Mouse (Mus musculus): ENCODE measurements around the gene Npsr1. TPM values are rescaled to one million over a fixed set of nuclear protein-coding genes. Genes with fewer than 3 reads are reported as not detected.

Npsr1 gene
- polyA plus RNA-seq, 1 experiment from 2014 or later, result not detected

DNA sequence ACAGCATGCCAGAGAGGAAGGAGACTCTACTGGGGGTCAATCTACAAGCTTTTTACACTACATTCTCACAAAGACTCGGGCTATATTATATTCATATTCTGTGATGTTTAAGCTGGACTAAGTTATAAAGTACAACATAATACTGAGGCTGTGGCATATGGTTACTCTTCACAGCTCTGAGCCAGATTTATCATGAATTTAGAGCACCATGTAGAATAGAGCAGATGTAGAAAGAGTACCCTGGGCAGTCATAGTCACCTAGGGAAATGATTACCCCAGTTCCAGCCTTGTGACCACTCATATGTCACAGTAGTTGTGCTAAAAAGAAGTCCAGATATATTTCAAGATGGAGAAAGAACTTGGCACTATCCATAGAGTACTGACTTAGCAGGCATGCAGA is 70.7 kb downstream of the Npsr1 start:
- Histone ChIP-seq H3K9ac (no peak overlapping the region), H3K27ac (no peak overlapping the region), H3K9me3 (no peaks in the 10 kb centered on the region), H3K4me1 (no peaks in the 10 kb centered on the region), H3K36me3 (replicated peaks) (no peaks in the 10 kb centered on the region), H3K4me3 (replicated peaks) (no peak overlapping the region), H3K27me3 (no peaks in the 10 kb centered on the region), H3K4me2 (no peak overlapping the region)
- 81% methylated on average over 1 of the region's 1 CpGs for WGBS
- ATAC-seq (ENCODE audit: low FRiP score), result no peak

- 90% methylated on average over 1 of the region's 1 CpGs for WGBS
- Histone ChIP-seq H3K36me3 (replicated peaks) (no peaks in the 10 kb centered on the region), H3K27me3 (no peaks in the 10 kb centered on the region), H3K4me2 (no peak overlapping the region), H3K27ac (no peak overlapping the region), H3K4me3 (replicated peaks) (no peak overlapping the region), H3K9me3 (no peaks in the 10 kb centered on the region), H3K4me1 (no peaks in the 10 kb centered on the region), H3K9ac (no peak overlapping the region)
- ATAC-seq (ENCODE audit: low FRiP score), result no peak
These were observed 72.9 kb downstream of the Npsr1 start for GRCm38 (mm10) chr9:24170728-24171127.

DNA sequence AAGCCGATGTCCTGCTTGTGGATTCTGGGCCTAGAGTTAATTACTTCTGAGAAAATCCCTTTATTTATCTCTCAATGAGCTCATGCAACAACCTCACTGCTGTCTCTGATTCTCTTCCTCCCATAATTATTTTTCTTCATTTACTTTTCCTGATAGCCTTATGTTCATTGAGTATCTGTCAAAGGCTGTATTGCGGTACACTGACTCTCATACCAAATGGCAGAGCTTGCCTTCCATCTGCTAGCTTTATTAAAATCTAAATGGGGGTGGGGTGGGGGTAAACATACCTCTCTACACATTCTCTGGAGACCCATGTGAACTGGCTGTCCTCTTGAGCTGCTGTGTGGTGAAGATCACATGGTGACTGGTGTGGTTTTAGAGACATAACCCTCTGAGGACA is 80.9 kb downstream of the Npsr1 start:
- no peak overlapping the region for H3K4me3 ChIP-seq (replicated peaks)
- H3K4me2 ChIP-seq, result no peak overlapping the region
- no peak for ATAC-seq (ENCODE audit: low FRiP score)
- no peaks in the 10 kb centered on the region for H3K27me3 ChIP-seq
- 76% methylated on average over 2 of the region's 2 CpGs for WGBS
- no peaks in the 10 kb centered on the region for H3K4me1 ChIP-seq
- no peaks in the 10 kb centered on the region for H3K36me3 ChIP-seq (replicated peaks)
- no peak overlapping the region for H3K27ac ChIP-seq
- H3K9me3 ChIP-seq, result no peaks in the 10 kb centered on the region
- H3K9ac ChIP-seq, result no peak overlapping the region

GRCm38 (mm10) chr9:24180926-24181325 is 83.1 kb downstream of the Npsr1 start:
- Histone ChIP-seq H3K27ac (no peak overlapping the region), H3K36me3 (replicated peaks) (no peaks in the 10 kb centered on the region), H3K4me1 (no peaks in the 10 kb centered on the region), H3K27me3 (no peaks in the 10 kb centered on the region), H3K9ac (no peak overlapping the region), H3K4me3 (replicated peaks) (no peak overlapping the region), H3K9me3 (no peaks in the 10 kb centered on the region), H3K4me2 (no peak overlapping the region)
- WGBS, result 83% methylated on average over 7 of the region's 7 CpGs
- no peak for ATAC-seq (ENCODE audit: low FRiP score)

GRCm38 (mm10) chr9:24186289-24186688 is 88.5 kb downstream of the Npsr1 start:
- no peak overlapping the region for H3K9ac ChIP-seq
- no peak overlapping the region for H3K4me2 ChIP-seq
- H3K4me3 ChIP-seq (replicated peaks), result no peak overlapping the region
- H3K9me3 ChIP-seq, result no peaks in the 10 kb centered on the region
- peak overlapping the region; percentile 53; the same call in 1 of the 2 replicates for H3K27ac ChIP-seq
- H3K36me3 ChIP-seq (replicated peaks), result no peaks in the 10 kb centered on the region
- no peaks in the 10 kb centered on the region for H3K27me3 ChIP-seq
- WGBS, result 72% methylated on average over 5 of the region's 5 CpGs
- ATAC-seq (ENCODE audit: low FRiP score), result peak; percentile 9; the same call in 1 of the 2 replicates
- peaks cover 9% of the 10 kb centered on the region for H3K4me1 ChIP-seq

DNA sequence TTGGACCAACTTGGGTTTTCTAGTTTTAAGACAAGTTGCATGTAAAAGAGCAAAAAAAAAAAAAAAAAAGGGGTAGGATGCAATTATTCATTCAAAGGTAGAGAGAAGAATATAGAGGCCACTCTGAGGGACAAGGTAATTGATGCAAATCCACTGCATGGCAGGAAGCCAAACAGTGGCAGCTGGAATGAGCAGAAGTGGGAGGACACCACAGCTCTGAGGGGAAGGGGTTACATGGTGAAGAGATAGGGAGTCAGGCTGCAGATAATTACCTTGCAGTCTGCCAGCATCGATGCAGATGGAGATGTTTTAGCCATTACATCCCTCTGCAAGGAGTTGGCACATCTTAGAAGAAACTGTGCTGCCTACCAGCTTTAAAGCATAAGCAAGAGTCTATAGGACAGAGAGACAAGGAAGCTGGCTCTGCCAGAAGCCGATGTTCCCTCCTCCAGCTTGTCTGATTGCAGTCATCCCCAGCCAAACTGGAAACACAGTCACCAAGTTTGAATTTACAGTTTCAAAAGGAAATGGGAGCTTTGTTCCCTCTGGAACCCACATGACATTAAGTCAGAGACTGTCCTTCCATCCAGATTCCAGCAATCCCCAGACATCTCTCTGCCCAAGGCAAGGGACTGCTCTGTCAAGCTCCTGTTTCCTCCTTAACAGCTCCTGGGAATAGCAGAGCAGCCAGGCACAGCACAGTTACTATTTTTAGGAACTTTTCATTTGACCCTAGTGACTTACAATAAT is 91.9 kb downstream of the Npsr1 start:
- ATAC-seq (ENCODE audit: low FRiP score), result peak; percentile 86
- H3K27me3 ChIP-seq, result no peaks in the 10 kb centered on the region
- H3K9ac ChIP-seq, result no peak overlapping the region
- H3K4me3 ChIP-seq (replicated peaks), result no peak overlapping the region
- peak overlapping the region; percentile 59 for H3K27ac ChIP-seq
- peaks cover 9% of the 10 kb centered on the region for H3K4me1 ChIP-seq
- no peaks in the 10 kb centered on the region for H3K36me3 ChIP-seq (replicated peaks)
- no peaks in the 10 kb centered on the region for H3K9me3 ChIP-seq
- H3K4me2 ChIP-seq, result no peak overlapping the region
- 24% methylated on average over 2 of the region's 2 CpGs for WGBS

DNA sequence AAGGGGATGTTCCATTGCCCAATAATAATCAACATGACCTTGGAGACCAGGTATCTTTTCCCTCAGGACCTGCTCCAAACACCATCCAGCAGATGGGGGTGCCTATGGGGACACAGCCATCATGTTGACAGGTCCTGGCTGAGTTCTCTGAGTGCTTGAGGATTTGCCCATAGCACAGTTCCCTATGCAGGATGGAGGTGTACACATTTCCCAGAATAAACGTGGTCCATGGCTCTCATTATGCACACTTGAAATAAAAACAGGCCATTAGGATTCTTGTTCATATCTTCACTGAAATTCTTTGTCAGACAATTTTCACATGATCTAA is 92.4 kb downstream of the Npsr1 start:
- Histone ChIP-seq H3K36me3 (replicated peaks) (no peaks in the 10 kb centered on the region), H3K9ac (no peak overlapping the region), H3K4me2 (no peak overlapping the region), H3K27me3 (no peaks in the 10 kb centered on the region), H3K9me3 (no peaks in the 10 kb centered on the region), H3K27ac (peak overlapping the region; percentile 59), H3K4me1 (peaks cover 9% of the 10 kb centered on the region), H3K4me3 (replicated peaks) (no peak overlapping the region)
- no peak for ATAC-seq (ENCODE audit: low FRiP score)
- WGBS, result 67% methylated on average over 1 of the region's 1 CpGs

DNA sequence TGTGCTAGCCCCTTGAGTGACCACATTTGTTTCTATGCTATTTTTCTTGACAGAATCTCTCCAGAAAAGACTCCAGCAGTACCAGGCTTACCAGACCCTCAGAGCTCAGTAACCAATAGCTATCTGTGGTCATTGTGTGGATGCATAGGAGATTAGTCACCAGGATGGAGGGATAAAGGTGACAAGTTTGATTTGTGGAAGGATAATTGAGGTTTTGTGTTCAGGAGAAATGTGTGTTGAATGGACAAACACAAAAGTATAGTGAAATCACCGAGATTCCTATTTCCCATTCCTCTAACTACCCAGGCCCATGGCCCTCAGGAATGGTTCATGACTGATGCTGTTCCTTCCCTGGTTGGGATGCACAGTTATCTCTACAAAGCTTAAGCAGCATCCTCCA is 100.5 kb downstream of the Npsr1 start:
- Histone ChIP-seq H3K9ac (no peak overlapping the region), H3K4me2 (no peak overlapping the region), H3K36me3 (replicated peaks) (no peaks in the 10 kb centered on the region), H3K4me1 (no peaks in the 10 kb centered on the region), H3K9me3 (no peaks in the 10 kb centered on the region), H3K27ac (no peak overlapping the region), H3K27me3 (no peaks in the 10 kb centered on the region), H3K4me3 (replicated peaks) (no peak overlapping the region)
- WGBS, result 36% methylated on average over 1 of the region's 1 CpGs
- ATAC-seq (ENCODE audit: low FRiP score), result no peak

DNA sequence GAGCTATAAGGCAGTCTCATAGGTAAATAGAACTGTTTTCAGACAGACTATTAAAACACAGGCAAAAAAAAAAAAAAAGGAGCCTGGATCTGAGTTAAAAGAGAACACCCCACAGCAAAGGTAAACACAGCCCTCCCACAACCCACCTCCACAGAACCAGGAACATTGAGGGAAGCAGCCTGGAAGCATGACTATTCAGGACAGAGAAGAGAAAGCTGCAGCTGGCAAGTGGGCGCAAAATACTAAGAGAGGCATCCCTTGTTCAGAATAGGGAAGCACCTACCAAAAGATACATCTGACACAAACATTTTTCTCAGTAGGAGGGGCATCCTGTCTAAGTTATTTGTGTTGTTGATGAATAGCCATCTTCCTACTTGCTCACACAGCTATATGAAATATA is 113.8 kb downstream of the Npsr1 start:
- H3K9ac ChIP-seq, result no peak overlapping the region
- no peaks in the 10 kb centered on the region for H3K27me3 ChIP-seq
- H3K4me3 ChIP-seq (replicated peaks), result no peak overlapping the region
- H3K9me3 ChIP-seq, result 0 out of 2 replicates have a peak, but pooled peaks cover 3% of the 10 kb centered on the region
- H3K4me1 ChIP-seq, result no peaks in the 10 kb centered on the region
- H3K4me2 ChIP-seq, result no peak overlapping the region
- ATAC-seq (ENCODE audit: low FRiP score), result no peak
- no peak overlapping the region for H3K27ac ChIP-seq
- no peaks in the 10 kb centered on the region for H3K36me3 ChIP-seq (replicated peaks)
- WGBS, result 100% methylated on average over 1 of the region's 1 CpGs

DNA sequence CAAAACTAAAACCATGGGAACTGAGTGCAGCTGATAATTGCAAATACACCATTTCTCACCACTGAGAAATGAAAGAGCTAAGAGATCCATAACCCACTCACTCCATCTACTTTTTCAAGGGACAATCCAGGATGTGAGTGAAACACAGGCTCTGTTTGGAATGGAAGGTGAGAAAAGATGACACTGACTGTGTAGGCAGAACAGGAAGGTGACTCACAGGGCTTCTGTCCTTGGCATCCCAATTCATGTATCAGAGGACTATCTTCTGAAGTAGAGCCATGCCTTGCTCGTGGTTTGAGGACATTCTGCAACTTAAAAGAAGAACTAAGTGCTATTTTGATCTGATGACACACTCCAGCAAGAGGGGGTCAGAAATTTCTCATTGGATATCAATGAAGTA is 119.9 kb downstream of the Npsr1 start:
- no peak for ATAC-seq (ENCODE audit: low FRiP score)
- Histone ChIP-seq H3K9ac (no peak overlapping the region), H3K9me3 (no peaks in the 10 kb centered on the region), H3K36me3 (replicated peaks) (no peaks in the 10 kb centered on the region), H3K4me1 (no peaks in the 10 kb centered on the region), H3K27ac (no peak overlapping the region), H3K4me3 (replicated peaks) (no peak overlapping the region), H3K27me3 (no peaks in the 10 kb centered on the region), H3K4me2 (no peak overlapping the region)
- 81% methylated on average over 1 of the region's 1 CpGs for WGBS

- no peak overlapping the region for H3K4me2 ChIP-seq
- 90% methylated on average over 1 of the region's 1 CpGs for WGBS
- no peaks in the 10 kb centered on the region for H3K9me3 ChIP-seq
- H3K36me3 ChIP-seq (replicated peaks), result no peaks in the 10 kb centered on the region
- H3K4me3 ChIP-seq (replicated peaks), result no peak overlapping the region
- H3K4me1 ChIP-seq, result no peaks in the 10 kb centered on the region
- H3K27me3 ChIP-seq, result no peaks in the 10 kb centered on the region
- no peak for ATAC-seq (ENCODE audit: low FRiP score)
- no peak overlapping the region for H3K9ac ChIP-seq
- no peak overlapping the region for H3K27ac ChIP-seq
These were observed 138.7 kb downstream of the Npsr1 start for GRCm38 (mm10) chr9:24236461-24236860.

DNA sequence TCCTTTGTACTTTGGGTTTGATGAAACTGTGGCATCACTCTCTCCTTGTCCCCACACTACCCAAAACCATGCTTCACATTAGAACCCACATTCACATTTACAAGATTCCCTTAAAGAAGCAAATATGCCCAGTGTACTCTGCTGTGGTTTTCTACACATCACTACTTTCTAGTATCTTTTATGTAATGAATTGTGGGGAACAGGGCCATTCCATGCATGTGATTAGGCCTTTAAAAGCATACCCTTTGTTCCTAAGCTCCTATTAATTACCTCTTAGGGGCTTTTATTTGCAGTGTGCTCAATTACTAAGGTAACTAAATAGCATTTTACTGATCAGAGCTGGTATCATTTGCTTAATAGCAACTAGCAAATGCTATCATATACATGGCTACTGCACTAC is 149.8 kb downstream of the Npsr1 start:
- Histone ChIP-seq H3K36me3 (replicated peaks) (no peaks in the 10 kb centered on the region), H3K4me1 (no peaks in the 10 kb centered on the region), H3K27me3 (no peaks in the 10 kb centered on the region), H3K4me2 (no peak overlapping the region), H3K9me3 (no peaks in the 10 kb centered on the region), H3K9ac (no peak overlapping the region), H3K27ac (no peak overlapping the region), H3K4me3 (replicated peaks) (no peak overlapping the region)
- ATAC-seq (ENCODE audit: low FRiP score), result no peak

DNA sequence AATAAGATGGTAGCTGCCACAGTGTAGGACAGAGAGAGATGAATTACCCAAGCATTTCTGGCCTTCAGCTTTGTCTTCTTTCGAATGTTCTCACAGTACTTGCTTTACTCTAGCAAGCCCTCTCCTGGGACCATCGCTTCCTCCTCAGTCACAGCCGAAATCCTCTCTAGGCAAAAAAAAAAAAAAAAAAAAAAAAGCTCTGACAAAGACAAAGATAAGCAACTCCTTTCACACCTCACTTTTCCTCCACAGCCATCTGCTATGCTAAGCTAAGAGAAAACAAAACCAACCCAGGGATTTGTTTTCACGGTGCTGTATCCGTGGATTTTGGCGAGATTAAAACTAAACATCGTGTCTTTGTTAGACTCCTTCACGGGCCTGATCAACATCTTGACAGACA is 156.4 kb downstream of the Npsr1 start:
- no peak overlapping the region for H3K9ac ChIP-seq
- H3K4me2 ChIP-seq, result no peak overlapping the region
- H3K36me3 ChIP-seq (replicated peaks), result no peaks in the 10 kb centered on the region
- no peak overlapping the region for H3K4me3 ChIP-seq (replicated peaks)
- H3K9me3 ChIP-seq, result no peaks in the 10 kb centered on the region
- WGBS, result 71% methylated on average over 8 of the region's 8 CpGs
- no peak for ATAC-seq (ENCODE audit: low FRiP score)
- H3K27me3 ChIP-seq, result no peaks in the 10 kb centered on the region
- H3K4me1 ChIP-seq, result no peaks in the 10 kb centered on the region
- H3K27ac ChIP-seq, result no peak overlapping the region

Measured in forebrain, embryonic 12.5 days (tissue).